In the genomic region with DNA sequence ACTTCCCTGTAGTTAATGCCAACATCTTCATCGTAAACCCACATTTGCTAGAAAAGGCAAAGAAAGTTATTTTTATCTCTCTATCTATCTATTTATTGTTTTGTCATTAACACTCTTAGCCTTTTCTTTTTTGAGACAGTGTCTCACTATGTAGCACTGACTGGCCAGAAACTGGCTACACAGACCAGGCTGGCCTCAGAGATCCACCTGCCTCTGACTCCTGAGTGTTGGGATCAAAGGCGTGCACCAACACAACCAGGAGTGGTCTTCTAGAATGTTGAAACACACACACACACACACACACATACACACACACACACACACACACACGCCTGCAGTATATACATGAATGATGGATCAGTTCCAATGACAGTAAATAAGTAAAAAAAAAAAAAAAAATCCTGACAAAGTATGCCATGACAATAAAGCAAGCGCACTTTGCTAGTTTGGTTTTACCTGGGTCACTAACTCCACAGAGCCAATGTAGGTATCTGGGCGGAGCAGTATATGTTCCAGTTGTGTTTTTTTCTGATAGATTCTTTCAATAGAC, we compare ENCODE assay signal across 9 mouse cellular contexts. TPM values are rescaled to one million over a fixed set of nuclear protein-coding genes. Genes with fewer than 3 reads are reported as not detected.
DNase-seq lines count a peak whose midpoint lies in the region; ATAC-seq and TF ChIP-seq lines count a peak whose summit lies in the region.
"Had no signal": no experiment of that assay in that cellular context is flagged by ENCODE, and none has a peak within 500 bp of the region (broad histone marks: within the 10 kb centered on the region; RNA-seq: fewer than 3 reads in every experiment).

No protein-coding gene starts in this region.

- TF ChIP-seq CTCF in heart, postnatal 0 days (IDR thresholded peaks at IDR 0.05; ENCODE audit: low read depth): no peak
- TF ChIP-seq CTCF in bone marrow, adult 2 months (IDR thresholded peaks at IDR 0.05; ENCODE audit: control insufficient read depth, insufficient read depth, low read length): no peak
- TF ChIP-seq CTCF in cerebellum, adult 2 months (IDR thresholded peaks at IDR 0.05; ENCODE audit: borderline replicate concordance, insufficient read depth, low read depth, low read length): no peak

- H3K4me1 ChIP-seq in heart, postnatal 0 days (ENCODE audit: control insufficient read depth, insufficient read depth): peaks cover 9% of the 10 kb centered on the region
- no peaks in the 10 kb centered on the region; the same call in 1 of the 2 replicates for H3K4me1 ChIP-seq in bone marrow, adult 2 months (ENCODE audit: control insufficient read depth, insufficient read depth, low read length)
- H3K4me1 ChIP-seq in hindbrain, embryonic 14.5 days (replicated peaks; ENCODE audit: control insufficient read depth, insufficient read depth, low read length): no peaks in the 10 kb centered on the region
- peaks cover 27% of the 10 kb centered on the region for H3K4me1 ChIP-seq in midbrain, embryonic 12.5 days
- H3K4me1 ChIP-seq in cerebellum, adult 2 months (ENCODE audit: control insufficient read depth, insufficient read depth, low read length): no peaks in the 10 kb centered on the region

- peaks cover 26% of the 10 kb centered on the region for H3K36me3 ChIP-seq in heart, postnatal 0 days (replicated peaks; ENCODE audit: control insufficient read depth, insufficient read depth, low read length)
- 0 out of 2 replicates have a peak, but pooled peaks cover 9% of the 10 kb centered on the region for H3K36me3 ChIP-seq in hindbrain, embryonic 14.5 days (replicated peaks; ENCODE audit: control insufficient read depth, insufficient read depth)
- H3K36me3 ChIP-seq in midbrain, embryonic 12.5 days: peaks cover 35% of the 10 kb centered on the region

- DNase-seq in heart, postnatal 0 days (ENCODE audit: low spot score): no peak
- no peak for DNase-seq in heart, postnatal 36 days
- DNase-seq in hindbrain, embryonic 14.5 days (ENCODE audit: low spot score): no peak
- no peak for DNase-seq in adrenal gland, adult 2 months
- DNase-seq in cerebellum, adult 2 months: no peak
- no peak for DNase-seq in gastrocnemius, adult 18-20 months (ENCODE audit: low spot score)
- DNase-seq: thymus, postnatal 14 days had no signal

- WGBS in heart, postnatal 0 days: 79% methylated on average over 5 of the region's 5 CpGs
- 75% methylated on average over 5 of the region's 5 CpGs for WGBS in bone marrow, adult 2 months
- WGBS in hindbrain, embryonic 14.5 days: 84% methylated on average over 5 of the region's 5 CpGs
- WGBS in midbrain, embryonic 12.5 days: 85% methylated on average over 5 of the region's 5 CpGs
- WGBS in cerebellum, adult 2 months: 75% methylated on average over 5 of the region's 5 CpGs

- no peak overlapping the region for H3K9ac ChIP-seq in heart, postnatal 0 days (replicated peaks; ENCODE audit: low read depth, low read length)
- no peak overlapping the region for H3K9ac ChIP-seq in hindbrain, embryonic 14.5 days
- H3K9ac ChIP-seq in midbrain, embryonic 12.5 days (replicated peaks): peak overlapping the region; percentile 80

- TF ChIP-seq EP300 in heart, postnatal 0 days (IDR thresholded peaks at IDR 0.05; ENCODE audit: low read depth): no peak

- no peaks in the 10 kb centered on the region for H3K27me3 ChIP-seq in heart, postnatal 0 days (ENCODE audit: control insufficient read depth, insufficient read depth, low read length)
- H3K27me3 ChIP-seq in hindbrain, embryonic 14.5 days (ENCODE audit: control insufficient read depth, insufficient read depth, low read length): no peaks in the 10 kb centered on the region
- no peaks in the 10 kb centered on the region for H3K27me3 ChIP-seq in midbrain, embryonic 12.5 days
- no peaks in the 10 kb centered on the region for H3K27me3 ChIP-seq in cerebellum, adult 2 months (ENCODE audit: control insufficient read depth, insufficient read depth, low read length)

- H3K4me2 ChIP-seq in heart, postnatal 0 days (ENCODE audit: low read depth, low read length): peak overlapping the region; percentile 67
- peak overlapping the region; percentile 67; the same call in 1 of the 2 replicates for H3K4me2 ChIP-seq in hindbrain, embryonic 14.5 days (replicated peaks)
- peak overlapping the region; percentile 65 for H3K4me2 ChIP-seq in midbrain, embryonic 12.5 days (replicated peaks)

- H3K4me3 ChIP-seq in heart, postnatal 0 days (ENCODE audit: low read depth, low read length): peak overlapping the region; percentile 91
- peak overlapping the region; percentile 76 for H3K4me3 ChIP-seq in bone marrow, adult 2 months (replicated peaks; ENCODE audit: control insufficient read depth, low read depth, low read length)
- peak overlapping the region; percentile 52 for H3K4me3 ChIP-seq in hindbrain, embryonic 14.5 days (replicated peaks; ENCODE audit: low read length)
- peak overlapping the region; percentile 76 for H3K4me3 ChIP-seq in midbrain, embryonic 12.5 days
- no peak overlapping the region for H3K4me3 ChIP-seq in cerebellum, adult 2 months (replicated peaks; ENCODE audit: insufficient read depth, low read depth, low read length)

- intact Hi-C loops in heart, postnatal 36 days (cut with DNase I): loop anchor here (5.0 kb wide), 1 partner anchor 105 kb away; no protein-coding TSS in a partner anchor

- TF ChIP-seq POLR2A in bone marrow, adult 2 months (IDR thresholded peaks at IDR 0.05; ENCODE audit: borderline replicate concordance, control insufficient read depth, low read depth, low read length): no peak
- TF ChIP-seq POLR2A in cerebellum, adult 2 months (IDR thresholded peaks at IDR 0.05; ENCODE audit: borderline replicate concordance, insufficient read depth, low read length): no peak

- H3K9me3 ChIP-seq in heart, postnatal 0 days (replicated peaks; ENCODE audit: control insufficient read depth, low read length): no peaks in the 10 kb centered on the region
- H3K9me3 ChIP-seq in hindbrain, embryonic 14.5 days (ENCODE audit: control insufficient read depth, low read length): no peaks in the 10 kb centered on the region
- no peaks in the 10 kb centered on the region for H3K9me3 ChIP-seq in midbrain, embryonic 12.5 days

- no peak overlapping the region for H3K27ac ChIP-seq in heart, postnatal 0 days (ENCODE audit: low read depth)
- no peak overlapping the region for H3K27ac ChIP-seq in bone marrow, adult 2 months (ENCODE audit: control insufficient read depth, insufficient read depth, low read depth, low read length, poor library complexity)
- H3K27ac ChIP-seq in hindbrain, embryonic 14.5 days: no peak overlapping the region
- no peak overlapping the region for H3K27ac ChIP-seq in midbrain, embryonic 12.5 days (replicated peaks)
- no peak overlapping the region for H3K27ac ChIP-seq in cerebellum, adult 2 months (ENCODE audit: insufficient read depth, low read length)

- no peak for ATAC-seq in heart, postnatal 0 days (ENCODE audit: insufficient read depth, low read depth)
- ATAC-seq in hindbrain, embryonic 14.5 days (ENCODE audit: low FRiP score): no peak
- no peak for ATAC-seq in midbrain, embryonic 12.5 days (ENCODE audit: low FRiP score, low read depth)

RNA-seq across cellular contexts. Expression of a gene that starts 1.5 kb away (rescaled TPM):
- total RNA-seq in heart, postnatal 0 days (2014; rRNA removed; ENCODE audit: low replicate concordance): 52.9 and 91.1 TPM in 2 replicates
- polyA plus RNA-seq in heart, postnatal 0 days (2015; fragmentation: Nextera tagmentation; extraction: Ambion mirVana): 38.2 and 38.9 TPM in 2 replicates
- 1 to 10 TPM; 3.9 to 4.6 TPM for total RNA-seq in heart, postnatal 36 days (2021)
- 161 and 191 TPM in 2 replicates for polyA plus RNA-seq in bone marrow, adult 2 months (2011; ENCODE audit: insufficient read depth, insufficient read length, low replicate concordance, missing spikeins)
- 34.2 and 42.4 TPM in 2 replicates for polyA plus RNA-seq in hindbrain, embryonic 14.5 days (2014; fragmentation: Nextera tagmentation; extraction: Ambion mirVana)
- polyA plus RNA-seq in midbrain, embryonic 12.5 days (2016; fragmentation: Nextera tagmentation; extraction: Ambion mirVana): 305 and 311 TPM in 2 replicates
- 1 to 10 TPM; 4.1 to 8.1 TPM for total RNA-seq in adrenal gland, adult 2 months (2021)
- 0.28 and 0.29 TPM in 2 replicates for polyA plus RNA-seq in adrenal gland, adult 2 months (2012; rRNA removed)
- polyA plus RNA-seq in cerebellum, adult 2 months (2012; rRNA removed): 0.11 and 0.25 TPM in 2 replicates
- under 1 TPM; 0.09 to 0.21 TPM for total RNA-seq in gastrocnemius, adult 18-20 months (2021)

RNA-seq across cellular contexts. Expression of a gene that starts 18.6 kb away (rescaled TPM):
- total RNA-seq in heart, postnatal 0 days (2014; rRNA removed; ENCODE audit: low replicate concordance): 221 and 277 TPM in 2 replicates
- polyA plus RNA-seq in heart, postnatal 0 days (2015; fragmentation: Nextera tagmentation; extraction: Ambion mirVana): 186 and 201 TPM in 2 replicates
- total RNA-seq in heart, postnatal 36 days (2021): 10 to 100 TPM; 80.6 to 93.5 TPM
- polyA plus RNA-seq in bone marrow, adult 2 months (2011; ENCODE audit: insufficient read depth, insufficient read length, low replicate concordance, missing spikeins): 59.7 and 78.0 TPM in 2 replicates
- 127 and 142 TPM in 2 replicates for polyA plus RNA-seq in hindbrain, embryonic 14.5 days (2014; fragmentation: Nextera tagmentation; extraction: Ambion mirVana)
- 246 and 322 TPM in 2 replicates for polyA plus RNA-seq in midbrain, embryonic 12.5 days (2016; fragmentation: Nextera tagmentation; extraction: Ambion mirVana)
- 100 to 1,000 TPM in 1 of 2 experiments, 10 to 100 TPM in 1; 93.9 to 147 TPM for total RNA-seq in adrenal gland, adult 2 months (2021)
- 144 and 247 TPM in 2 replicates for polyA plus RNA-seq in adrenal gland, adult 2 months (2012; rRNA removed)
- polyA plus RNA-seq in cerebellum, adult 2 months (2012; rRNA removed): 26.2 and 28.6 TPM in 2 replicates
- total RNA-seq in gastrocnemius, adult 18-20 months (2021): 10 to 100 TPM; 30.0 to 48.5 TPM

RNA-seq across cellular contexts. Expression of a gene that starts 39.6 kb away (rescaled TPM):
- 4.2 and 14.7 TPM in 2 replicates for total RNA-seq in heart, postnatal 0 days (2014; rRNA removed; ENCODE audit: low replicate concordance)
- 5.8 and 6.3 TPM in 2 replicates for polyA plus RNA-seq in heart, postnatal 0 days (2015; fragmentation: Nextera tagmentation; extraction: Ambion mirVana)
- total RNA-seq in heart, postnatal 36 days (2021): under 1 TPM; 0.33 to 0.36 TPM
- polyA plus RNA-seq in bone marrow, adult 2 months (2011; ENCODE audit: insufficient read depth, insufficient read length, low replicate concordance, missing spikeins): not detected in 2 replicates
- polyA plus RNA-seq in hindbrain, embryonic 14.5 days (2014; fragmentation: Nextera tagmentation; extraction: Ambion mirVana): 0.60 and 1.4 TPM in 2 replicates
- 0.67 and 0.80 TPM in 2 replicates for polyA plus RNA-seq in midbrain, embryonic 12.5 days (2016; fragmentation: Nextera tagmentation; extraction: Ambion mirVana)
- not detected for total RNA-seq in adrenal gland, adult 2 months (2021)
- polyA plus RNA-seq in adrenal gland, adult 2 months (2012; rRNA removed): 1.1 and 1.2 TPM in 2 replicates
- polyA plus RNA-seq in cerebellum, adult 2 months (2012; rRNA removed): 1.2 and 2.1 TPM in 2 replicates
- not detected for total RNA-seq in gastrocnemius, adult 18-20 months (2021)

Comparison
In these comparisons a context has a peak if more than half of its experiments do, and no peak if none do; other contexts are left out.
1. RNA of a gene that starts 1.5 kb away (polyA plus RNA-seq): 305 to 311 TPM in midbrain, embryonic 12.5 days, 161 to 191 TPM in bone marrow, adult 2 months, 38.2 to 38.9 TPM in heart, postnatal 0 days and 34.2 to 42.4 TPM in hindbrain, embryonic 14.5 days; 0.28 to 0.29 TPM in adrenal gland, adult 2 months and 0.11 to 0.25 TPM in cerebellum, adult 2 months; every median in the first group is over 10 times any median in the second.
2. Peak in every context shown above with its lines, with median percentiles within 50 percentile points of each other: H3K4me2 ChIP-seq.